Mouse (Mus musculus): ENCODE measurements around the gene Gm6871. TPM values are rescaled to one million over a fixed set of nuclear protein-coding genes. Genes with fewer than 3 reads are reported as not detected.
A peak's percentile ranks its signal among the peaks of the same experiment; 100 is the strongest.
"Not testable (repeated sequence)": the region's sequence is repeated elsewhere in the genome, so short reads cannot be mapped to it uniquely, and the experiment has no call there.

Gm6871 gene
- polyA plus RNA-seq (2015; fragmentation: Nextera tagmentation; extraction: Ambion mirVana) = not detected in 2 replicates

DNA sequence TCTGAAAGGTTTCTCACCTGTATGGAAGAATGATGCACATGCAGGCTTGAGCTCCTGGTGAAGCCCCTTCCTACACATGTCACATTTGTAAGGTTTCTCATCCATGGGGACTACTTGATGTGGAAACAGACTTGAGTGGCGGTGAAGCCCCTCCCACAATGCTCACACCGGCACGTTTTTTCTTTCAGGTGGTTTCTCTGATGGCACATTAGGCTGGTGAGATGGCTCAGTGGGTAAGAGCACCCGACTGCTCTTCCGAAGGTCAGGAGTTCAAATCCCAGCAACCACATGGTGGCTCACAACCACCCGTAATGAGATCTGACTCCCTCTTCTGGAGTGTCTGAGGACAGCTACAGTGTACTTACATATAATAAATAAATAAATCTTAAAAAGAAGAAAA, at the start of gene Gm6871:
Gene Gm6871, minus strand, starts transcription at position 101 of the 400 bp plus-strand sequence.
- not testable (repeated sequence) for H3K4me1 ChIP-seq; H3K9me3 ChIP-seq; H3K36me3 ChIP-seq; H3K27me3 ChIP-seq; H3K27ac ChIP-seq; H3K9ac ChIP-seq; H3K4me3 ChIP-seq; ATAC-seq (ENCODE audit: insufficient number of reproducible peaks, low FRiP score, low TSS enrichment, low read depth); H3K4me2 ChIP-seq
- 83% methylated on average over 6 of the region's 6 CpGs for WGBS

DNA sequence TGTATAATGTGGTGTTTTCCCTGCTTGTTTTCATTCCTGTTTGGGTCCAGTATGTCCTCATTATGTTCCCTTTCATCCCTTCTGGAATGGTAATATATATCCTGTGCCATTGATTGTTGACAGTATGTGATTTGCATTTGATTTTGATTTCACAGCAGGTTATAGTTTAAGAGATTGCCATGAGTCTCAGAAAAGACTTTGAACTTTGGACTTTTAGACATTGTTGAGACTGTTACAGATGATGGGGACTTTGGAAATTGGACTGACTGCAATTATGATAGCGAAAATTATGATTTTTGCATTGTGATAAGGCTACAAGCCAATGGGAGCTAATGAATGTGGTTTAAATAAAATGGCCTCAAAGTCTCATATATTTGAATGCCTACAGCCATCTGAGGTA, 42.8 kb upstream of the Gm6871 start:
- 94% methylated on average over 1 of the region's 1 CpGs for WGBS

DNA sequence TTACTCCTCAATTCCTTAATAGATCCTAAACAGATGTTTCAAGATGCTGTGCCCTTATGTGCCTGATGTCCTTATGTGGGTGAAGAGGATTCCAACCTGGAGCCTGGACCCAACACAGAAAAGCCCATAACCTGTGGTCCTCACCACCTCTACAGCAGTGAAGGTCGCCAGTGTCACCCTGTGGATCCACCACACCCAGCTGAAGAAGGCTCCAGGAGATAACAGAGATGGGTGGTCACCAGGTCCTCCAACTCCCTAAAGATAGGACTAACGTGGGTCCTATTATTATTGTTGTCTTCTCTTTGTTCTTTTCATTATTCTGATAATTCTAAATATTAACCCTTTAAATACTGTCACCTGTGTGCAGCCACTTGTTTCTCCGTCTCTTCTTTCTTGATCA, 38.2 kb upstream of the Gm6871 start:
- peaks cover 36% of the 10 kb centered on the region for H3K36me3 ChIP-seq

More for the DNA sequence above, 42.8 kb upstream of the Gm6871 start:
- not testable (repeated sequence) for ATAC-seq (ENCODE audit: insufficient number of reproducible peaks, low FRiP score, low TSS enrichment, low read depth); H3K4me2 ChIP-seq; H3K27me3 ChIP-seq; H3K4me1 ChIP-seq; H3K9me3 ChIP-seq; H3K9ac ChIP-seq; H3K27ac ChIP-seq; H3K4me3 ChIP-seq
- H3K36me3 ChIP-seq = peaks cover 46% of the 10 kb centered on the region

DNA sequence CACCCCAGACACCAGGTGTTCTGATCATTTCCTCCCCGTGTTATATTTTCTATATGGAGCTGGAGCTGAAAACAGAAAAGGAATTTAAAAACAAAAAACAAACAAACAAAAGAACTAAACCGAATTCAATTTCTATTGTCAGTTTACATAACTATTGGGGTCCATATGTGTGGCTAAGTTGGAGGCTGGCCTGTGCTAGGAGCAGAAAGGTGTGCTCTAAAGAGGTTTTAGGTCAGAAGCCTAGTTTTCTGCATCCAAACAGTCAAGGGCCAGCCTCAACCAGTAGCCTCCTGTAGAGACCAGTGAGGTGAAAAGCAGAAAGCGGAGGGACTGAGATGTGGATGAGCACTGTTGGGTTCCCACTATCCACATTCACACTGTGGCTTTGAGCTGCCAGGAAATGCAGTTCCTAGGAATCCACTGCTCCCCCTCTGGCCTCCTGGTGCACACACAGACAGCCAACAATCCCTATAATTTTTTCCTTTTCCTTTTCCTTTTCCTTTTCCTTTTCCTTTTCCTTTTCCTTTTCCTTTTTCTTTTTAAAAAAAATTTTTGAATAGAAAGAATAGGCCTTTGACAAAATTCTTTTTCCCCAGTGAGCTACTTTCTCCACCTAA, 26.6 kb upstream of the Gm6871 start:
- peak overlapping the region; percentile 56 for H3K9ac ChIP-seq
- H3K9me3 ChIP-seq = no peaks in the 10 kb centered on the region
- ATAC-seq (ENCODE audit: insufficient number of reproducible peaks, low FRiP score, low TSS enrichment, low read depth) = no peak
- 0 out of 2 replicates have a peak overlapping the region, but pooled peaks have one; percentile 79 for H3K27ac ChIP-seq
- 11% methylated on average over 3 of the region's 3 CpGs for WGBS
- peaks cover 5% of the 10 kb centered on the region; the same call in 1 of the 2 replicates for H3K4me1 ChIP-seq
- H3K4me2 ChIP-seq = peak overlapping the region; percentile 62
- peak overlapping the region; percentile 63 for H3K4me3 ChIP-seq
- no peaks in the 10 kb centered on the region for H3K27me3 ChIP-seq
- no peaks in the 10 kb centered on the region for H3K36me3 ChIP-seq

More for the DNA sequence above, 38.2 kb upstream of the Gm6871 start:
- H3K27me3 ChIP-seq = no peaks in the 10 kb centered on the region
- no peak overlapping the region for H3K9ac ChIP-seq
- H3K4me1 ChIP-seq = no peaks in the 10 kb centered on the region
- ATAC-seq (ENCODE audit: insufficient number of reproducible peaks, low FRiP score, low TSS enrichment, low read depth) = no peak
- WGBS = 78% methylated on average over 3 of the region's 3 CpGs
- no peaks in the 10 kb centered on the region for H3K9me3 ChIP-seq
- no peak overlapping the region for H3K4me3 ChIP-seq
- no peak overlapping the region for H3K4me2 ChIP-seq
- no peak overlapping the region for H3K27ac ChIP-seq

DNA sequence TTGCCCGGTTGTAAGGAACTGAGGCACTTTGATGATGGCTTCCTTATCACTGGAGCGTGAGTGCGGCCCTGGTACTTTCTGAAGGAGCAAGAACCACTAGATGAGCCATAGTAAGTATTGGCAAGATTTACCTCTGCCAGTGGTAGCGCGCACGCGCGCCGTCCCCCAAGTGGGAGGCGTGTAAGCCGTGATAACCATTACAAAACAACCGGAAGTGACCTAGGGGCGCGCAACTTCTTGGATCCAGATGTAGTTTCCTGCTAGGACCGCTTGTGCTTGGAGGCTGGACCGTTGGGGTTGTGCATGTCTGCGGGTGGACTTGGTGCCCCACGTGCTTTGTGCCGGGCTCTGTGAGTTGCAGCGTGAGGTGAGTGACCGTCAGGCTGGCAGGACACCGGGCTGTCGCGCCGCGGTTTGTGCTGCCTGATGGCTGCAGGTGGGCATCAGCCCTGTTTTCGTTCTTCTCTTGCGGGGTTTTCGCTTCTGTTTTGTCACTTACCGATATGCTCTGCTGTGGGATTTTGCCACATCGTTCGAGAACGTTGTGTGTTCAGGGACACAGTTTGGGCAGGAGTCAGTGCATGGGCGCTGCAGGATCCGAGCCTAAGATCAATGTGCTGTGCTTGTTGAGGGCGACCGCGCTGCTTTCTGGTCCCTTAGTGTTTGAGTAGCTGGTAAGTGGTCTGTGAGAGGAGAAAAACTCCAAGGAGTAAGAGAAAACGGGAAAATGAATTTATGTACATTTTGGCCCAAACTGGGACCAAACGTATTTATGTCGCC, 25.8 kb upstream of the Gm6871 start, which contains the start of gene 2610021A01Rik:
Gene 2610021A01Rik, plus strand, starts transcription at position 197 of the 780 bp plus-strand sequence.
- under 1% methylated on average over 41 of the region's 41 CpGs for WGBS
- peak within 1 kb of the TSS; percentile 62 for H3K4me2 ChIP-seq
- H3K36me3 ChIP-seq = no peaks in the 10 kb centered on the region
- ATAC-seq (ENCODE audit: insufficient number of reproducible peaks, low FRiP score, low TSS enrichment, low read depth) = peak; percentile 93
- peak within 1 kb of the TSS; percentile 79 for H3K27ac ChIP-seq
- H3K27me3 ChIP-seq = no peaks in the 10 kb centered on the region
- no peaks in the 10 kb centered on the region for H3K9me3 ChIP-seq
- peak within 1 kb of the TSS; percentile 63 for H3K4me3 ChIP-seq
- peaks cover 5% of the 10 kb centered on the region; the same call in 1 of the 2 replicates for H3K4me1 ChIP-seq
- H3K9ac ChIP-seq = peak within 1 kb of the TSS; percentile 56

DNA sequence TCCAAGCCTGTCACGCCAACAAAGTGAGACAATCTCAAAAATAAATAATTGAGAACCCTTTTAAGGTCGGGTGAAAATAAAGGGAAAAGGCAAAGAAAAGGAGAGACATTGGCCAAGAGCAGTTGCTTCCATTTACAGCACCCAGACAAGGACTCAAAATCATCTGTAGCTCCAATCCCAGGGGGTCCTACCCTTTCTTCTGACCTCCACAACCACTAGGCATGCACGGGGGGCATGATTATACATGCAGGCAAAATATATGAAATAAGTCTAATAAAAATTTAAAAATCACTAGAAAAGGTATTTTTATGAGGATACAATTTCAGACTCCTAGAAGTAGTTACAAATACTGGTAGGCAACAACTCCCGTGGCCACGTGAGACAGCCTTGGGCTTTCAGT, 25.2 kb upstream of the Gm6871 start:
- Histone ChIP-seq H3K9ac (no peak overlapping the region), H3K4me1 (peaks cover 5% of the 10 kb centered on the region; the same call in 1 of the 2 replicates), H3K27ac (peak overlapping the region; percentile 61), H3K9me3 (no peaks in the 10 kb centered on the region), H3K4me3 (peak overlapping the region; percentile 63), H3K4me2 (peak overlapping the region; percentile 62), H3K36me3 (no peaks in the 10 kb centered on the region), H3K27me3 (no peaks in the 10 kb centered on the region)
- 44% methylated on average over 5 of the region's 5 CpGs for WGBS
- no peak for ATAC-seq (ENCODE audit: insufficient number of reproducible peaks, low FRiP score, low TSS enrichment, low read depth)

DNA sequence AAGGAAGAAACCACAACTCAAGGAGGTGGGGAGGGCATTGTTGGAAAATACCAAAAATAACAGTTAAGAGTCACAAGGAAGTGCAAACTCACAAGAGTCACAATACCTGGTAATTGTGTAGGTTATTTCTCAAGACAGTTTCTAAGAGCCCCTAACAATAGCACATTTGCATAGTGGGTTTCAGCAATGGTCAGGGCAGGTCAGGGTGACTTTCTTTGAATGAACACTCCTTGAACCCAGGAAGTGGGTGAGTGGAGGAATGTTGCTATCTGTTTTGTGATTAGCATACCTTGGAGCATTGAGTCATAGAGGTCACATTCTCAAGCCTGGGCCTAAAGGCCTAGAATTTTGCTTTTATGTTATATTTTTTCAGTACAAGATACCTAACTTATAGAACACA, 14.4 kb upstream of the Gm6871 start:
- not testable (repeated sequence) for H3K9ac ChIP-seq; H3K9me3 ChIP-seq; H3K27me3 ChIP-seq; H3K4me3 ChIP-seq; H3K4me2 ChIP-seq; H3K27ac ChIP-seq; H3K36me3 ChIP-seq; H3K4me1 ChIP-seq; ATAC-seq (ENCODE audit: insufficient number of reproducible peaks, low FRiP score, low TSS enrichment, low read depth)

DNA sequence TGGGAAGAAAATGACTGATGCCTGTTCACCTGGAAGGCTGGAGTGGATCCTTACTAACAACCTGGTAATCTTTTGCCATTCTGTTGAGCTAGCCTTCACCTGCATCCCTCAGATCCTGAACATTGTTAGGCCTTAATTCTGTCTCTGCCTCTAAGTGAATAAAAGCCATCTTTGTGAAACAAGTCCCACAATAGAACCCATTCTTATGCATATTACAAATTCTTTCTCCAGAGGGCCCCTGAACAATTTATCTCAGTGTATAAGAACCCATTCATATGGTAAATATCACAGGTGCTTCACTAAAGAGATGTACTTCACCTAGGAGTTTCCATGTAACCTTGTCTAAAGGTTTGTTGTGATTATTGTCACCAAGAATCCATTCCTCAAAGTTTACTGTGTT, 8.6 kb upstream of the Gm6871 start:
- no peak for ATAC-seq (ENCODE audit: insufficient number of reproducible peaks, low FRiP score, low TSS enrichment, low read depth)
- Histone ChIP-seq H3K9me3 (no peaks in the 10 kb centered on the region), H3K9ac (no peak overlapping the region), H3K4me2 (no peak overlapping the region), H3K4me3 (no peak overlapping the region), H3K4me1 (no peaks in the 10 kb centered on the region), H3K36me3 (no peaks in the 10 kb centered on the region), H3K27me3 (no peaks in the 10 kb centered on the region), H3K27ac (no peak overlapping the region)

DNA sequence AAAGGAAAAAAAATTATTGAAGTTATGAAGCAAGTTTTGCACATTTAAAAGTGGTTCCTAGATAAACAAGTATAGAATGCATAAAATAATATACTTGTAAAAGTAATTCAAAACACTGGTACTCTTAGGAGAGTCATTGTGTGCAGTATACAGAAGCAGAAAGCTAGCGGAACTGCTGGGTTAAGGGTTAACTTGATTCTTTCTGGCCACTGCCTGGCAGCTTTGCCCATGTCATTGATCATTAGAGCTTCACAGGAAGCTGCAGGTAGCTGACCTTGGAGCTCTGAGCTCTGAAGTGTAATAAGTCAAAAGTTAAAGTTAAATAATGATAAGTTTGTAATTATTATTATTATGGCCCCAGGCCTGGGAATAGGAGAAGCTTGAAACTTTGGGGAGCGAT, 4.5 kb upstream of the Gm6871 start:
- Histone ChIP-seq H3K4me2 (no peak overlapping the region), H3K27me3 (no peaks in the 10 kb centered on the region), H3K27ac (no peak overlapping the region), H3K4me3 (no peak overlapping the region), H3K9ac (no peak overlapping the region), H3K4me1 (no peaks in the 10 kb centered on the region), H3K36me3 (no peaks in the 10 kb centered on the region), H3K9me3 (peaks cover 4% of the 10 kb centered on the region; the same call in 1 of the 2 replicates)
- WGBS = 91% methylated on average over 2 of the region's 2 CpGs
- ATAC-seq (ENCODE audit: insufficient number of reproducible peaks, low FRiP score, low TSS enrichment, low read depth) = no peak

DNA sequence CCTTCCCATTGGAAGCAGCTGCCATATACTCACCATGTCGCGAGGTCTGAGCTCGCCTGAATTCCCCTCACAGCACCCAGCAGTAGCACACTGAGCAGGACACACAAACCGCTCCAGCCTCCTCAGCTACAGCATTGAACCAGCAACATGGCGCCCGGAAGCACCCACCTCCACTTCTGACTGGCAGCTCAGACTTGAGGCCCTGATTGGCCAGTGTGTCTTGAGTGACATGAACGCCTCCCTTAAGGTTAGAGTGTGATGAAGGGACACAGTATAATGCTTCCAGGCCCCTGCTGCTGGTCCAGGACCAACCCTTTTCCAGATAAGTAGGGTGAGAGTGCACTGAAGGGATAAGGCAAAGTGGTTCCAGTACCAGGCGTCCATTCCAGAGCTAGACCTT, 12.8 kb downstream of the Gm6871 start:
- 63% methylated on average over 8 of the region's 8 CpGs for WGBS
- Histone ChIP-seq H3K9me3 (no peaks in the 10 kb centered on the region), H3K4me2 (no peak overlapping the region), H3K9ac (no peak overlapping the region), H3K27ac (no peak overlapping the region), H3K27me3 (no peaks in the 10 kb centered on the region), H3K36me3 (no peaks in the 10 kb centered on the region), H3K4me1 (no peaks in the 10 kb centered on the region), H3K4me3 (no peak overlapping the region)
- no peak for ATAC-seq (ENCODE audit: insufficient number of reproducible peaks, low FRiP score, low TSS enrichment, low read depth)

DNA sequence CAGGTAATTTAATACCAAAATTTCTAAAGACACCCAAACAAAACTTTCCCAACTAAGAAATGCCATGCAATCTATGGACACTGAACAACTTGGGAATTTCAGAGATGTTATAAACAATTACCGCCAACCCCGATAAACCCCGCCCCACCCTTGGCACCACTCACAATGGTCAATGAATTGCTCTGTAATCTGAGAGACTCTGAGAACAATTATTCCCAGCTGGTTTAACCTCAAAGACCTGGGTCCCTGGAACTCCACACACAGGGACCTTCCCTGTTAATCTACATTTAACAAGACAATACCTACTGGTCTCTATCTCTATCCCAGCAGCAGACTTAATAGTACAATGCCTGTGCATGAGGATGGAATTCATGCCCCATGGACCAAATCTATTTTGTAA, 60.8 kb downstream of the Gm6871 start:
- Histone ChIP-seq H3K27me3 (no peaks in the 10 kb centered on the region), H3K36me3 (no peaks in the 10 kb centered on the region), H3K27ac (no peak overlapping the region), H3K9ac (no peak overlapping the region), H3K9me3 (no peaks in the 10 kb centered on the region), H3K4me1 (no peaks in the 10 kb centered on the region), H3K4me2 (no peak overlapping the region), H3K4me3 (no peak overlapping the region)
- 89% methylated on average over 3 of the region's 3 CpGs for WGBS
- ATAC-seq (ENCODE audit: insufficient number of reproducible peaks, low FRiP score, low TSS enrichment, low read depth) = no peak

DNA sequence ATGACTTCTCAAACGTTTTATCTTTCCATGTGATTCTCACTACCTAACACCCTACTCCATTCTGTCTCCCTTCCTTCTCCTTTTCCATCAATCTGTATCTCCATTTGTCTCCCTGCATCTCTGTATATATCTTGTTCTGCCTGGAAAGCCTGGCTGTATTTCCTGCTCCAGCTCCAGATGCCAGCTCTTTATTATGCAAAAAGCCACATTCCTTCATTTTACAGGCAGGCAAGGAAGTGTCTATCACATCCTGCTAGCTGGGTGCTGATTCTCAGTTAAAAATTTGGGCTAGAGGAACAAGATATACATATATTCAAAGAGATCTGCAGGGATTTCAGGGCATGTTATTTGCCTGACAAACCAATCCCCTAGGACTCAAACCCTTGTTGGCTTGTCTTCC, 61.3 kb downstream of the Gm6871 start:
- no peak overlapping the region for H3K9ac ChIP-seq
- 7% methylated on average over 1 of the region's 1 CpGs for WGBS
- no peak overlapping the region for H3K4me3 ChIP-seq
- H3K36me3 ChIP-seq = no peaks in the 10 kb centered on the region
- H3K27me3 ChIP-seq = no peaks in the 10 kb centered on the region
- no peak overlapping the region for H3K27ac ChIP-seq
- H3K4me2 ChIP-seq = no peak overlapping the region
- H3K4me1 ChIP-seq = no peaks in the 10 kb centered on the region
- ATAC-seq (ENCODE audit: insufficient number of reproducible peaks, low FRiP score, low TSS enrichment, low read depth) = no peak
- H3K9me3 ChIP-seq = no peaks in the 10 kb centered on the region
